Mouse (Mus musculus) c-Kit-negative CD71-positive TER-119-positive erythroid progenitor cells, embryonic 14.5 days (primary cell): Measurements from ENCODE around the gene 4930518I15Rik.
"Not testable (repeated sequence)": the region's sequence is repeated elsewhere in the genome, so short reads cannot be mapped to it uniquely, and the experiment has no call there.

Experiments
- DNase-seq: peaks from one replicate; pipeline ENCODE4 v3.0.0-alpha.2; 2013; ENCODE audit warnings: low read depth, low spot score

4930518I15Rik gene

DNA sequence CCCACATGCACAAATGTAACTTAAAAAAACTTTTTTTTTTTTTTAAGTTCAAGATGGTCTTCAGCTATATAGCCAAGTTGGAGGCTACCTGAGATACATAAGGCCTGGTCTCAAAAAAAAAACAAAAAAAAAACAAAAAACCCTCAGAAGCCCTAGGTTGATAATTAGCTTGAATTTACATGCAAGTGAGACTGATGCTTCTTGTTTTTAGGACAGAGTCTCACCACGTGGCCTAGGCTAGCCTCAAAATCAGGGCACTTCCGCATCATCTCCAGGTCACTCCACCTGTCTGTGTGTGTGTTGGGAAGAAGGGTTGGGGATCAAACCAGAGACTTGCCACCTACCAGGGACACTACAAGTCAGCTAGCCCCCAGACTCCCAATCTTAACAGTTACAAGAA, at the start of gene 4930518I15Rik:
Gene 4930518I15Rik (minus strand): TSS at position 112 of the 400 bp plus-strand sequence.
- DNase-seq: no peak

DNA sequence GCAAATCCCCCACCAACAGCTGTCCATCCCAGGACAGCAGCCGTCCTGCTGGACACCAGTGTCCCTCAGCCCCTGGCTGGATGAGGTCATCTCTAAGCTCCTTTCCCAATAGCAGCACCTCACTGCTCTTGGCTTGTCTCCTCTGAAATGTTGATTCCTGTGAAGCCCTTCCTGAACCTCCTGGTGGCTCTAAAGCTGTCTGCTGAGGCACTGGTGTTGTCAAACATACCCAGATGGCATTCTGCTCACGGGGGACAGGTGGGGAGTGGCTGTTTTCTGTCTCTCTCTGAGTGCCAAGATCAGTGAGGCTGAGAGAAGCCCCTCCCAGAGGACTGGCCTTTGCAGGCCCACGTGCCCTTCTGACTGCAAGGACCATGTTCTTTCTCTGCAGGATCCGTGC, 48.2 kb upstream of the 4930518I15Rik start:
- not testable (repeated sequence) for DNase-seq

GRCm38 (mm10) chr2:156904976-156905717, 47.4 kb upstream of the 4930518I15Rik start:
- DNase-seq: no peak

- DNase-seq: no peak
These were observed 45.6 kb upstream of the 4930518I15Rik start for GRCm38 (mm10) chr2:156903367-156903766.

DNA sequence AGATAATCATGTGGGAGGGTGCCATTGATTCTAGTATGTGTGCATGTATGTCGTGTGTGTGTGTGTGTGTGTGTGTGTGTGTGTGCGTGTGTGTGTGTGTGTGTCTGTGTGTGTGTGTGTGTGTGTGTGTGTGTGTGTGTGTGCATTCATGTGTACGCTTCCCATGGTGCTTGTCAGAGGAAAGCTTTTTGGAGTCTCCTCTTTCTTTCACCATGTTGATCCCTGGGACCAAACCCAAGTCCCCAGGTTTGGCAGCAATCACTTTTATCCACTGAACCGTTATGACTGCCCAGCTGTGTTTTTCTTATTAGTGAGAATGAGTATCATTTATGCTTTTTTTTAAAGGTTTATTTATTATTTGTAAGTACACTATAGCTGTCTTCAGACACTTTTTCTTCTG, 44.7 kb upstream of the 4930518I15Rik start:
- not testable (repeated sequence) for DNase-seq

GRCm38 (mm10) chr2:156901883-156902282, 44.1 kb upstream of the 4930518I15Rik start:
- DNase-seq: no peak

- DNase-seq: no peak
These were observed 43.6 kb upstream of the 4930518I15Rik start for GRCm38 (mm10) chr2:156901344-156901743.

- no peak for DNase-seq
These were observed 41.4 kb upstream of the 4930518I15Rik start for GRCm38 (mm10) chr2:156899184-156899583.

DNA sequence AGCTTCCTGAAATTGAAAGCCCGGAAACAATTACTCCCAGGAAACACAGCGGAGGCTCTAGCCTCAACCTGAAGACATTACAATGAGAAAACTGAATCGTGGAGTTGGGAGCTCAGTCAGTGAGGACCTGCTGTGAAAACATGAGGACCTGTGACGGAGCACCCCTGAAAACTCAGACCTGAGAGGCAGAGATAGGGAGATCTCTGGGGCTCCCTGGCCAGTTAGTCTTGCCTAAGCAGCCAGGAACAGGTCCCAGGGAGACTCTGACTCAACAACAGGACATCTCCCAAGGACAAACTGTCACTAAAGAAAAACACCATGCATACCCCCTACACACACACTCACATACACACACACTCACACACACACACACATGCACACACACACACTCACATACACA, 40.6 kb upstream of the 4930518I15Rik start:
- DNase-seq: no peak

- DNase-seq: no peak
These were observed 39.3 kb upstream of the 4930518I15Rik start for GRCm38 (mm10) chr2:156897034-156897433.

DNA sequence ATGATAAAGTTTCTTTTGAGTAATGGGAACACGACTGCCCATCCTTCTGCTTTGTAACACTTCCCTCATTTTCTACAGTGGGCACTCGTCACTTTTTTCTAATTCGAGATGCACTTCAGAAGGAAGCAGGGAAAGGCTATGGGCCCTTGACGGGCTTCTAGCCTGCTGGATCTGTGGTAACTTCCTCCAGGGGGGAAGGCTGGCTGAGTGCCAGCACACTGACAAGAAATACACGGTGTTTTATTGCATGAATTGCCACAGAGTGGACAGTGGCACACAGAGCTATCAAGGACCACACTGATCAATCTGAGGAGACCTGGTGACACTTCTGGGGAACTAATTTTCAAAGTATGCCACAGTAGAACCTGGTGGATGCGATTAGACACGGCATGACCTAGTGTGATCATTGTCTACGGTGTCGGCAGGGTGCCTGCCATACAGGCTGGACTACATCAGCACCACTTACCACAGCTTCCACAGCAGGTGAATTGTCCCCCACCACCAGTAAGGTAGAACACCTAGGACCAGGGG, 38.7 kb upstream of the 4930518I15Rik start:
- no peak for DNase-seq

- no peak for DNase-seq
These were observed 36.9 kb upstream of the 4930518I15Rik start for GRCm38 (mm10) chr2:156894496-156895265.

GRCm38 (mm10) chr2:156892821-156893220, 35.1 kb upstream of the 4930518I15Rik start:
- no peak for DNase-seq

GRCm38 (mm10) chr2:156892240-156892639, 34.5 kb upstream of the 4930518I15Rik start:
- no peak for DNase-seq

GRCm38 (mm10) chr2:156888490-156888889, 30.7 kb upstream of the 4930518I15Rik start:
- DNase-seq: no peak

- no peak for DNase-seq
These were observed 29.3 kb upstream of the 4930518I15Rik start, which contains the start of gene Sla2 for GRCm38 (mm10) chr2:156887017-156887416. TSS of gene Sla2 (minus strand) at chr2:156887192.

GRCm38 (mm10) chr2:156886084-156886631, 28.4 kb upstream of the 4930518I15Rik start:
- no peak for DNase-seq

DNA sequence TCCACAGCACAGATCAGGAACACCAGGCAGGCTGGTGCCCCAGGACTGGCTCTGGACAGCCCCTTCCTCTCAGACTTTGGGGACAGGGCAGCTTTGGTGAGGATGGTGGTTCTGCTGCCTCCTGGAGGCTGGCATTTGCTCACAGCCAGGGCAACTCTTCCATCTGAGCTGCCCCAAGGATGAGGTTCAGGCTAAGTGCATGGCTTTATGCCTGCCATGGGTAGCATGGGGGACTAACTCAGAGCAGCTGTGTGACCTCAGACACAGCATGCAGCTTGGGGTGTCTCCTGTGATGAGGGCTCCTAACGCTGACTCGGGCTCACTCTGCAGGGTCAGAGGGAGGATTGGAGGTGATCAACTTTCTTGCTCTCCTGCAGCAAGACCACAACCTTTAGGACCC, 27.9 kb upstream of the 4930518I15Rik start:
- DNase-seq: not testable (repeated sequence)

GRCm38 (mm10) chr2:156884396-156885211, 26.9 kb upstream of the 4930518I15Rik start:
- DNase-seq: no peak

DNA sequence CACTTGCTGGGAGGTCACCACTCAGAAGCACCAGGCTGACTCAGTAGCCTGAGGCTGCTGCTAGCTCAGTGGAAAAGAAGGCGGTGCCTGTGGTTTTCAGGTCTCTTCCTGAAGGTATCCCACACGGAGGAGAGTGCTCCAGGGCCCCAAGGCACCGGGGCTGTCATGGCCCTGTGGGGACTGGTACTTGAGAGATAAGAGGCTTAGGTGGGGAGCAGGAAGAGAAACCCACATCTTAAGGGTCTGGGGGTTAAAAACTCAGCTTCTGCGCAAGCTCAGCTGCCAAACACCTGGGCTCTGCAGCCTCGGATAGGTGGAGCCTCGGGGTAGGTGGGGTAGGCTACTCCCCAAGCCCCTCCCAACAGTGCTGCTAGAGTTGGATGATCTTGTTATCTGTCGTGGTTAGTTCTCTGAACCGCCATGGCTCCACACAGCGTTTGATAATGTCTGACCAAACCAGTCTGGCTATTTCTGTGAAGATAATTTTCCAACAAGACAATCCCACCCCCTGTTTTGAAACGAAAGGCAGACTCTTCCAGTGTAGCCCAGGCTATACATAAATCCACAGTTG, 24.8 kb upstream of the 4930518I15Rik start:
- peak; percentile 68 for DNase-seq

DNA sequence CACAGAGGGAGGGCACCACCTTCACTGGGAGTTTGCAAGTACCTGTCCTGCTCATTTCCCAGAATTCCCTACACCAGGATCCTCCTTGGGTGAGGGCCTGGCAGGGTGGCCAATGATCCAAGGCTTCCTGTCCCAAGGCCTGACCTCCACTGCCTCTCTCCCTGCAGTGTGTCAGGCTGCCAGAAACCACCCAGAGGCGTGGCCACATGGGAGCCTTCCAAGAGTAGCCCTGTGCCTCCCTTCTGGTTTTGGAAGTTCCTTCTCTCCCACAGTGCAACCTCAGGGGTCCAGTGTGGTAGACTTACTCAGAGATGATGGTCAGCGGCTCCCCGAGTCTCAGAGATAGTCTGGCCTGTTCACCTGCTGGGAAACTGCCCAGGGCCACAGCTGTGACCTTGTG, 21.8 kb upstream of the 4930518I15Rik start:
- no peak for DNase-seq
